ENCODE assay signal across 19 mouse cellular contexts in the genomic region with DNA sequence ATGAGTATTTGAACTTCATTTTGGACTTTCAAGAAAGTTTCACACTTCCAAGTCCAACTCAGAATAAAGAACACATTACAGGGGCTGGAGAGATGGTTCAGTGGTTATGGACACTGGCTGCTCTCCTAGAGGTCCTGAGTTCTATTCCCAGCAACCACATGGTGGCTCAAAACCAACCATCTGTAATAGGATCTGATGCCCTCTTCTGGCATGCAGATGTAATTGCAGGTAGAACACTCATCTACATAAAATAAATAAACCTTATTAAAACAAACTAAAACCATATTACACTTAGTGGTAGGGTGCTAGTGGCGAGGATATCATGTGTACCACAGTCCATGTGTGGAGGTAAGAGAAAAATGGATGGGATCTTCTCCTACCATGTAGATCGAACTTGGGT. TPM values are rescaled to one million over a fixed set of nuclear protein-coding genes. Genes with fewer than 3 reads are reported as not detected.
DNase-seq lines count a peak whose midpoint lies in the region; ATAC-seq and TF ChIP-seq lines count a peak whose summit lies in the region.
"Had no signal": no experiment of that assay in that cellular context is flagged by ENCODE, and none has a peak within 500 bp of the region (broad histone marks: within the 10 kb centered on the region; RNA-seq: fewer than 3 reads in every experiment).

No protein-coding gene starts in this region.

- peaks cover 10% of the 10 kb centered on the region; the same call in 1 of the 2 replicates for H3K4me1 ChIP-seq in kidney, postnatal 0 days (replicated peaks; ENCODE audit: insufficient read depth, low read length)
- peaks cover 4% of the 10 kb centered on the region; the same call in 1 of the 2 replicates for H3K4me1 ChIP-seq in midbrain, postnatal 0 days (ENCODE audit: insufficient read depth, low read length)
- H3K4me1 ChIP-seq in midbrain, embryonic 11.5 days (ENCODE audit: control insufficient read depth, insufficient read depth, low read length): peaks cover 7% of the 10 kb centered on the region; the same call in 1 of the 2 replicates
- H3K4me1 ChIP-seq in G1E (ENCODE audit: insufficient read depth, low read depth, low read length): peaks cover 39% of the 10 kb centered on the region
- H3K4me1 ChIP-seq in forebrain, embryonic 14.5 days (ENCODE audit: control insufficient read depth, insufficient read depth, low read length): peaks cover 6% of the 10 kb centered on the region

- peaks cover 3% of the 10 kb centered on the region; the same call in 1 of the 2 replicates for H3K27me3 ChIP-seq in kidney, postnatal 0 days (ENCODE audit: insufficient read depth, low read length)
- H3K27me3 ChIP-seq in midbrain, postnatal 0 days (ENCODE audit: insufficient read depth, low read length): no peaks in the 10 kb centered on the region
- H3K27me3 ChIP-seq in midbrain, embryonic 11.5 days (ENCODE audit: control insufficient read depth, insufficient read depth, low read length): peaks cover 19% of the 10 kb centered on the region
- H3K27me3 ChIP-seq in G1E (ENCODE audit: insufficient read depth, low read length): peaks cover 46% of the 10 kb centered on the region
- H3K27me3 ChIP-seq in forebrain, embryonic 14.5 days (replicated peaks; ENCODE audit: control insufficient read depth, insufficient read depth, low read length): peaks cover 5% of the 10 kb centered on the region; the same call in 1 of the 2 replicates

- H3K36me3 ChIP-seq in kidney, postnatal 0 days (ENCODE audit: insufficient read depth, low read length): no peaks in the 10 kb centered on the region
- no peaks in the 10 kb centered on the region for H3K36me3 ChIP-seq in midbrain, postnatal 0 days (ENCODE audit: insufficient read depth, low read length)
- H3K36me3 ChIP-seq in midbrain, embryonic 11.5 days (ENCODE audit: control insufficient read depth, insufficient read depth, low read length): no peaks in the 10 kb centered on the region
- no peaks in the 10 kb centered on the region for H3K36me3 ChIP-seq in G1E (replicated peaks)
- H3K36me3 ChIP-seq in forebrain, embryonic 14.5 days (ENCODE audit: control insufficient read depth, insufficient read depth, low read length): no peaks in the 10 kb centered on the region
- H3K36me3 ChIP-seq: forebrain, embryonic 15.5 days; hindbrain, embryonic 12.5 days; limb, embryonic 10.5 days; midbrain, embryonic 12.5 days had no signal

- no peak overlapping the region for H3K9ac ChIP-seq in kidney, postnatal 0 days (ENCODE audit: low read depth, low read length)
- no peak overlapping the region for H3K9ac ChIP-seq in midbrain, postnatal 0 days (replicated peaks; ENCODE audit: low read length, poor library complexity, severe bottlenecking)
- H3K9ac ChIP-seq in midbrain, embryonic 11.5 days (ENCODE audit: low read length): no peak overlapping the region
- H3K9ac ChIP-seq in forebrain, embryonic 14.5 days (ENCODE audit: low read length): no peak overlapping the region
- H3K9ac ChIP-seq: forebrain, embryonic 15.5 days; hindbrain, embryonic 12.5 days; midbrain, embryonic 12.5 days had no signal

- ATAC-seq in kidney, postnatal 0 days (replicated peaks; ENCODE audit: low FRiP score, low read depth): no peak
- no peak for ATAC-seq in midbrain, postnatal 0 days (ENCODE audit: low FRiP score)
- no peak for ATAC-seq in midbrain, embryonic 11.5 days (ENCODE audit: low FRiP score)
- ATAC-seq in G1E (ENCODE audit: extremely low read depth, insufficient number of reproducible peaks, low FRiP score, poor library complexity, severe bottlenecking): no peak
- ATAC-seq in forebrain, embryonic 14.5 days: no peak
- ATAC-seq: forebrain, embryonic 15.5 days had no signal

- no peak overlapping the region for H3K4me3 ChIP-seq in kidney, postnatal 0 days (replicated peaks; ENCODE audit: low read depth, low read length)
- no peak overlapping the region for H3K4me3 ChIP-seq in midbrain, postnatal 0 days (ENCODE audit: low read depth, low read length)
- H3K4me3 ChIP-seq in midbrain, embryonic 11.5 days (ENCODE audit: low read depth, low read length): no peak overlapping the region
- H3K4me3 ChIP-seq in G1E (ENCODE audit: low read depth, low read length): no peak overlapping the region
- no peak overlapping the region for H3K4me3 ChIP-seq in forebrain, embryonic 14.5 days (ENCODE audit: low read depth, low read length)
- H3K4me3 ChIP-seq: erythroblast, embryonic 14.5 days; forebrain, embryonic 15.5 days; hindbrain, embryonic 12.5 days; limb, embryonic 10.5 days; midbrain, embryonic 12.5 days; myocyte had no signal

- H3K4me2 ChIP-seq in kidney, postnatal 0 days (ENCODE audit: low read length): no peak overlapping the region
- H3K4me2 ChIP-seq in midbrain, postnatal 0 days (ENCODE audit: low read depth, low read length, poor library complexity, severe bottlenecking): no peak overlapping the region
- H3K4me2 ChIP-seq in midbrain, embryonic 11.5 days: no peak overlapping the region
- no peak overlapping the region for H3K4me2 ChIP-seq in forebrain, embryonic 14.5 days (ENCODE audit: low read length)
- H3K4me2 ChIP-seq: forebrain, embryonic 15.5 days; hindbrain, embryonic 12.5 days; midbrain, embryonic 12.5 days had no signal

- peak; percentile 44 for TF ChIP-seq CTCF in kidney, postnatal 0 days (IDR thresholded peaks at IDR 0.05; ENCODE audit: low read depth)
- TF ChIP-seq CTCF in midbrain, postnatal 0 days (IDR thresholded peaks at IDR 0.05): peak; percentile 40
- TF ChIP-seq CTCF in G1E (IDR thresholded peaks at IDR 0.05; ENCODE audit: low read depth, low read length): peak; percentile 26; the same call in 1 of the 2 replicates

- no peak for DNase-seq in kidney, postnatal 0 days (ENCODE audit: low spot score)
- no peak for DNase-seq in kidney, postnatal 4 days
- DNase-seq in midbrain, postnatal 0 days (ENCODE audit: low spot score): no peak
- DNase-seq in midbrain, embryonic 11.5 days (ENCODE audit: low spot score, missing footprints): no peak
- no peak for DNase-seq in G1E (ENCODE audit: low spot score)
- DNase-seq in adrenal gland, adult 8-10 months: no peak
- DNase-seq in forebrain, embryonic 14.5 days (ENCODE audit: low spot score): no peak
- DNase-seq: adrenal gland, adult 2 months; cerebellum, adult 11 months; heart, postnatal 10 days; kidney, adult 18-20 months; thymus, postnatal 14 days had no signal

- no peaks in the 10 kb centered on the region for H3K9me3 ChIP-seq in kidney, postnatal 0 days (replicated peaks; ENCODE audit: low read length)
- no peaks in the 10 kb centered on the region for H3K9me3 ChIP-seq in midbrain, postnatal 0 days (ENCODE audit: low read length)
- no peaks in the 10 kb centered on the region for H3K9me3 ChIP-seq in midbrain, embryonic 11.5 days (ENCODE audit: control insufficient read depth, low read length)
- H3K9me3 ChIP-seq in G1E (replicated peaks): no peaks in the 10 kb centered on the region
- H3K9me3 ChIP-seq in forebrain, embryonic 14.5 days (replicated peaks; ENCODE audit: control insufficient read depth, low read length): no peaks in the 10 kb centered on the region
- H3K9me3 ChIP-seq: forebrain, embryonic 15.5 days; hindbrain, embryonic 12.5 days; limb, embryonic 10.5 days; midbrain, embryonic 12.5 days had no signal

- WGBS in kidney, postnatal 0 days: 87% methylated on average over 2 of the region's 2 CpGs
- 78% methylated on average over 2 of the region's 2 CpGs for WGBS in midbrain, postnatal 0 days
- 88% methylated on average over 2 of the region's 2 CpGs for WGBS in midbrain, embryonic 11.5 days
- WGBS in forebrain, embryonic 14.5 days: 87% methylated on average over 2 of the region's 2 CpGs

- no peak overlapping the region for H3K27ac ChIP-seq in kidney, postnatal 0 days
- H3K27ac ChIP-seq in midbrain, postnatal 0 days (ENCODE audit: low read depth, low read length): no peak overlapping the region
- no peak overlapping the region for H3K27ac ChIP-seq in midbrain, embryonic 11.5 days (ENCODE audit: low read depth, low read length)
- H3K27ac ChIP-seq in forebrain, embryonic 14.5 days (ENCODE audit: low read depth, low read length): no peak overlapping the region
- H3K27ac ChIP-seq: forebrain, embryonic 15.5 days; hindbrain, embryonic 12.5 days; limb, embryonic 10.5 days; macrophage; midbrain, embryonic 12.5 days had no signal

RNA-seq across cellular contexts. Expression of a gene that starts 23.7 kb away (rescaled TPM):
- 38.3 and 41.5 TPM in 2 replicates for polyA plus RNA-seq in kidney, postnatal 0 days (2015; fragmentation: Nextera tagmentation; extraction: Ambion mirVana)
- total RNA-seq in midbrain, postnatal 0 days (2014; rRNA removed): 32.0 and 34.0 TPM in 2 replicates
- 18.4 and 23.1 TPM in 2 replicates for polyA plus RNA-seq in midbrain, postnatal 0 days (2015; fragmentation: Nextera tagmentation; extraction: Ambion mirVana)
- polyA plus RNA-seq in midbrain, embryonic 11.5 days (2014; fragmentation: Nextera tagmentation; extraction: Ambion mirVana): 33.9 and 35.4 TPM in 2 replicates
- total RNA-seq in G1E (2014; fragmentation: Nextera tagmentation): 97.2 and 109 TPM in 2 replicates
- total RNA-seq in G1E (2017): 43.5 and 46.5 TPM in 2 replicates
- 33.8 and 39.3 TPM in 2 replicates for polyA plus RNA-seq in G1E (2012)
- 100 to 1,000 TPM; 111 to 122 (median 113) TPM for total RNA-seq in adrenal gland, adult 8-10 months (2022)
- 17.8 and 21.5 TPM in 2 replicates for polyA plus RNA-seq in forebrain, embryonic 14.5 days (2014; fragmentation: Nextera tagmentation; extraction: Ambion mirVana)

RNA-seq across cellular contexts. Expression of a gene that starts 43.4 kb away (rescaled TPM):
- polyA plus RNA-seq in kidney, postnatal 0 days (2015; fragmentation: Nextera tagmentation; extraction: Ambion mirVana): 0.13 and 0.19 TPM in 2 replicates
- total RNA-seq in midbrain, postnatal 0 days (2014; rRNA removed): 0.14 and 0.22 TPM in 2 replicates
- polyA plus RNA-seq in midbrain, postnatal 0 days (2015; fragmentation: Nextera tagmentation; extraction: Ambion mirVana): 0.23 and 0.52 TPM in 2 replicates
- 0.01 and 0.04 TPM in 2 replicates for polyA plus RNA-seq in midbrain, embryonic 11.5 days (2014; fragmentation: Nextera tagmentation; extraction: Ambion mirVana)
- 0.08 and 0.10 TPM in 2 replicates for total RNA-seq in G1E (2014; fragmentation: Nextera tagmentation)
- 0.05 and 0.17 TPM in 2 replicates for total RNA-seq in G1E (2017)
- 0.03 TPM in 1 of 2 replicates, not detected in the other for polyA plus RNA-seq in G1E (2012)
- total RNA-seq in adrenal gland, adult 8-10 months (2022): under 1 TPM; 0.09 to 0.74 (median 0.39) TPM
- 0.08 and 0.09 TPM in 2 replicates for polyA plus RNA-seq in forebrain, embryonic 14.5 days (2014; fragmentation: Nextera tagmentation; extraction: Ambion mirVana)
- polyA plus RNA-seq: forebrain, embryonic 15.5 days; macrophage; myocyte had no signal

RNA-seq across cellular contexts. Expression of a gene that starts 58.1 kb away (rescaled TPM):
- polyA plus RNA-seq in kidney, postnatal 0 days (2015; fragmentation: Nextera tagmentation; extraction: Ambion mirVana): 77.4 and 80.7 TPM in 2 replicates
- 88.6 and 92.6 TPM in 2 replicates for total RNA-seq in midbrain, postnatal 0 days (2014; rRNA removed)
- polyA plus RNA-seq in midbrain, postnatal 0 days (2015; fragmentation: Nextera tagmentation; extraction: Ambion mirVana): 83.1 and 87.8 TPM in 2 replicates
- polyA plus RNA-seq in midbrain, embryonic 11.5 days (2014; fragmentation: Nextera tagmentation; extraction: Ambion mirVana): 112 and 125 TPM in 2 replicates
- total RNA-seq in G1E (2014; fragmentation: Nextera tagmentation) (52.1 and 55.7 TPM in 2 replicates), G1E (2017) (42.0 and 57.6 TPM in 2 replicates)
- 56.3 and 62.0 TPM in 2 replicates for polyA plus RNA-seq in G1E (2012)
- 10 to 100 TPM; 59.8 to 68.9 (median 63.5) TPM for total RNA-seq in adrenal gland, adult 8-10 months (2022)
- 111 and 115 TPM in 2 replicates for polyA plus RNA-seq in forebrain, embryonic 14.5 days (2014; fragmentation: Nextera tagmentation; extraction: Ambion mirVana)
